8 mouse cellular contexts compared by ENCODE assay signal in genomic region chr7:19363881-19364280, GRCm38 (mm10). TPM values are rescaled to one million over a fixed set of nuclear protein-coding genes. Genes with fewer than 3 reads are reported as not detected.
A peak's percentile ranks its signal among the peaks of the same experiment; 100 is the strongest.
DNase-seq lines count a peak whose midpoint lies in the region; ATAC-seq and TF ChIP-seq lines count a peak whose summit lies in the region.

No protein-coding gene starts in this region.

- 0 out of 2 replicates have a peak, but pooled peaks have one; percentile 27 for TF ChIP-seq EP300 in ES-Bruce4 (IDR thresholded peaks at IDR 0.05; ENCODE audit: insufficient read depth, low read depth, low read length)
- TF ChIP-seq EP300 in stomach, postnatal 0 days (optimal IDR thresholded peaks at IDR 0.05): no peak

- 2% methylated on average over 18 of the region's 18 CpGs for WGBS in kidney, postnatal 0 days
- 4% methylated on average over 18 of the region's 18 CpGs for WGBS in stomach, postnatal 0 days

- H3K27ac ChIP-seq in ES-Bruce4 (ENCODE audit: insufficient read depth, low read length): no peak overlapping the region
- no peak overlapping the region for H3K27ac ChIP-seq in kidney, postnatal 0 days
- H3K27ac ChIP-seq in stomach, postnatal 0 days (replicated peaks): peak overlapping the region; percentile 80

- TF ChIP-seq POLR2A in ES-Bruce4 (IDR thresholded peaks at IDR 0.05; ENCODE audit: insufficient read depth, low read length): no peak

- no peak overlapping the region for H3K4me3 ChIP-seq in ES-Bruce4 (ENCODE audit: low read depth, low read length)
- no peak overlapping the region for H3K4me3 ChIP-seq in kidney, postnatal 0 days (replicated peaks; ENCODE audit: low read depth, low read length)
- H3K4me3 ChIP-seq in stomach, postnatal 0 days (ENCODE audit: low read depth, low read length): no peak overlapping the region

- peak; percentile 83 for DNase-seq in CD4-positive, CD25-positive, alpha-beta regulatory T cell, adult 2 months (ENCODE audit: low read depth, low spot score)
- peak; percentile 77 to 83 for DNase-seq in cerebellum, adult 18-20 months
- peak; percentile 82 to 85 for DNase-seq in heart, adult 18-20 months
- DNase-seq in kidney, postnatal 0 days (ENCODE audit: low spot score): peak; percentile 76
- peak; percentile 84 for DNase-seq in lung, postnatal 4 days
- DNase-seq in stomach, postnatal 0 days (ENCODE audit: low spot score): peak; percentile 93

- H3K36me3 ChIP-seq in ES-Bruce4 (ENCODE audit: control insufficient read depth, insufficient read depth, low read length, poor library complexity, severe bottlenecking): no peaks in the 10 kb centered on the region
- H3K36me3 ChIP-seq in kidney, postnatal 0 days (ENCODE audit: insufficient read depth, low read length): no peaks in the 10 kb centered on the region
- H3K36me3 ChIP-seq in stomach, postnatal 0 days (ENCODE audit: control insufficient read depth, insufficient read depth, low read length): no peaks in the 10 kb centered on the region

- no peak for ATAC-seq in CD4-positive, CD25-positive, alpha-beta regulatory T cell, adult 4 months
- ATAC-seq in kidney, postnatal 0 days (replicated peaks; ENCODE audit: low FRiP score, low read depth): peak; percentile 42
- peak; percentile 53 for ATAC-seq in stomach, postnatal 0 days (ENCODE audit: low FRiP score, low TSS enrichment)

- no peak overlapping the region; the same call in 1 of the 2 replicates for H3K4me2 ChIP-seq in kidney, postnatal 0 days (ENCODE audit: low read length)
- H3K4me2 ChIP-seq in stomach, postnatal 0 days (replicated peaks; ENCODE audit: low read depth): peak overlapping the region; percentile 35

- no peak overlapping the region for H3K9ac ChIP-seq in ES-Bruce4 (ENCODE audit: low read depth, poor library complexity, severe bottlenecking)
- H3K9ac ChIP-seq in kidney, postnatal 0 days (ENCODE audit: low read depth, low read length): no peak overlapping the region
- no peak overlapping the region for H3K9ac ChIP-seq in stomach, postnatal 0 days (ENCODE audit: low read length)

- H3K4me1 ChIP-seq in ES-Bruce4 (ENCODE audit: control insufficient read depth, insufficient read depth, low read length): peaks cover 1% of the 10 kb centered on the region
- H3K4me1 ChIP-seq in kidney, postnatal 0 days (replicated peaks; ENCODE audit: insufficient read depth, low read length): 0 out of 2 replicates have a peak, but pooled peaks cover 11% of the 10 kb centered on the region
- H3K4me1 ChIP-seq in stomach, postnatal 0 days (replicated peaks; ENCODE audit: control insufficient read depth, insufficient read depth): peaks cover 3% of the 10 kb centered on the region; the same call in 1 of the 2 replicates

- H3K9me3 ChIP-seq in ES-Bruce4 (replicated peaks; ENCODE audit: control insufficient read depth, insufficient read depth, low read length, poor library complexity, severe bottlenecking): no peaks in the 10 kb centered on the region
- no peaks in the 10 kb centered on the region for H3K9me3 ChIP-seq in kidney, postnatal 0 days (replicated peaks; ENCODE audit: low read length)
- no peaks in the 10 kb centered on the region for H3K9me3 ChIP-seq in stomach, postnatal 0 days (ENCODE audit: control insufficient read depth, low read length)

- no peaks in the 10 kb centered on the region for H3K27me3 ChIP-seq in ES-Bruce4 (ENCODE audit: control insufficient read depth, insufficient read depth, low read length, poor library complexity, severe bottlenecking)
- H3K27me3 ChIP-seq in kidney, postnatal 0 days (ENCODE audit: insufficient read depth, low read length): no peaks in the 10 kb centered on the region
- H3K27me3 ChIP-seq in stomach, postnatal 0 days (ENCODE audit: control insufficient read depth, insufficient read depth, low read length): no peaks in the 10 kb centered on the region

- peak; percentile 91 for TF ChIP-seq CTCF in ES-Bruce4 (IDR thresholded peaks at IDR 0.05; ENCODE audit: low read depth, low read length)
- peak; percentile 93 for TF ChIP-seq CTCF in kidney, postnatal 0 days (IDR thresholded peaks at IDR 0.05; ENCODE audit: low read depth)
- TF ChIP-seq CTCF in stomach, postnatal 0 days (IDR thresholded peaks at IDR 0.05; ENCODE audit: low read depth): peak; percentile 93

RNA-seq across cellular contexts. Expression of gene Ppp1r13l, which starts 4.3 kb away (rescaled TPM):
- not detected for polyA plus RNA-seq in CD4-positive, CD25-positive, alpha-beta regulatory T cell, adult 4 months (2017; shearing (Covaris generic))
- 21.9 and 25.5 TPM in 2 replicates for polyA plus RNA-seq in ES-Bruce4 (2011; ENCODE audit: insufficient read depth, insufficient read length, low read depth, missing spikeins)
- total RNA-seq in heart, adult 18-20 months (2021): 10 to 100 TPM; 38.2 to 42.9 TPM
- polyA plus RNA-seq in kidney, postnatal 0 days (2015; fragmentation: Nextera tagmentation; extraction: Ambion mirVana): 3.0 and 4.0 TPM in 2 replicates
- 10.3 and 12.2 TPM in 2 replicates for polyA plus RNA-seq in stomach, postnatal 0 days (2015; fragmentation: Nextera tagmentation; extraction: Ambion mirVana)

RNA-seq across cellular contexts. Expression of gene Cd3eap, which starts 4.6 kb away (rescaled TPM):
- polyA plus RNA-seq in CD4-positive, CD25-positive, alpha-beta regulatory T cell, adult 4 months (2017; shearing (Covaris generic)): 10 to 100 TPM; 15.8 to 17.6 TPM
- 14.6 and 16.8 TPM in 2 replicates for polyA plus RNA-seq in ES-Bruce4 (2011; ENCODE audit: insufficient read depth, insufficient read length, low read depth, missing spikeins)
- total RNA-seq in heart, adult 18-20 months (2021): 1 to 10 TPM; 9.6 to 10.0 TPM
- polyA plus RNA-seq in kidney, postnatal 0 days (2015; fragmentation: Nextera tagmentation; extraction: Ambion mirVana): 16.7 and 17.7 TPM in 2 replicates
- polyA plus RNA-seq in stomach, postnatal 0 days (2015; fragmentation: Nextera tagmentation; extraction: Ambion mirVana): 13.4 and 13.6 TPM in 2 replicates

RNA-seq across cellular contexts. Expression of gene Ercc2, which starts 17.9 kb away (rescaled TPM):
- polyA plus RNA-seq in CD4-positive, CD25-positive, alpha-beta regulatory T cell, adult 4 months (2017; shearing (Covaris generic)): 10 to 100 TPM; 10.1 to 11.6 TPM
- 22.6 and 28.5 TPM in 2 replicates for polyA plus RNA-seq in ES-Bruce4 (2011; ENCODE audit: insufficient read depth, insufficient read length, low read depth, missing spikeins)
- 10 to 100 TPM in 1 of 2 experiments, 1 to 10 TPM in 1; 7.6 to 10.4 TPM for total RNA-seq in heart, adult 18-20 months (2021)
- 11.0 and 11.5 TPM in 2 replicates for polyA plus RNA-seq in kidney, postnatal 0 days (2015; fragmentation: Nextera tagmentation; extraction: Ambion mirVana)
- polyA plus RNA-seq in stomach, postnatal 0 days (2015; fragmentation: Nextera tagmentation; extraction: Ambion mirVana): 6.0 and 6.4 TPM in 2 replicates

RNA-seq across cellular contexts. Expression of gene Ercc1, which starts 19.3 kb away (rescaled TPM):
- 10 to 100 TPM; 71.2 to 78.1 TPM for polyA plus RNA-seq in CD4-positive, CD25-positive, alpha-beta regulatory T cell, adult 4 months (2017; shearing (Covaris generic))
- polyA plus RNA-seq in ES-Bruce4 (2011; ENCODE audit: insufficient read depth, insufficient read length, low read depth, missing spikeins): 38.1 and 43.7 TPM in 2 replicates
- total RNA-seq in heart, adult 18-20 months (2021): 10 to 100 TPM; 43.5 to 50.3 TPM
- polyA plus RNA-seq in kidney, postnatal 0 days (2015; fragmentation: Nextera tagmentation; extraction: Ambion mirVana): 68.4 and 68.8 TPM in 2 replicates
- polyA plus RNA-seq in stomach, postnatal 0 days (2015; fragmentation: Nextera tagmentation; extraction: Ambion mirVana): 32.8 and 36.9 TPM in 2 replicates

RNA-seq across cellular contexts. Expression of gene Klc3, which starts 40.0 kb away (rescaled TPM):
- polyA plus RNA-seq in CD4-positive, CD25-positive, alpha-beta regulatory T cell, adult 4 months (2017; shearing (Covaris generic)): 1 to 10 TPM; 2.6 to 3.3 TPM
- 17.6 and 18.7 TPM in 2 replicates for polyA plus RNA-seq in ES-Bruce4 (2011; ENCODE audit: insufficient read depth, insufficient read length, low read depth, missing spikeins)
- total RNA-seq in heart, adult 18-20 months (2021): under 1 TPM; 0.32 to 0.46 TPM
- 6.7 and 8.2 TPM in 2 replicates for polyA plus RNA-seq in kidney, postnatal 0 days (2015; fragmentation: Nextera tagmentation; extraction: Ambion mirVana)
- 24.3 and 26.5 TPM in 2 replicates for polyA plus RNA-seq in stomach, postnatal 0 days (2015; fragmentation: Nextera tagmentation; extraction: Ambion mirVana)
